Comparison of ENCODE assay signal across 20 mouse cellular contexts in genomic region chr13:37832481-37832880, GRCm38 (mm10). TPM values are rescaled to one million over a fixed set of nuclear protein-coding genes. Genes with fewer than 3 reads are reported as not detected.
A peak's percentile ranks its signal among the peaks of the same experiment; 100 is the strongest.
DNase-seq lines count a peak whose midpoint lies in the region; ATAC-seq and TF ChIP-seq lines count a peak whose summit lies in the region.
"Had no signal": no experiment of that assay in that cellular context is flagged by ENCODE, and none has a peak within 500 bp of the region (broad histone marks: within the 10 kb centered on the region; RNA-seq: fewer than 3 reads in every experiment).

No protein-coding gene starts in this region.

- peak overlapping the region; percentile 96 for H3K4me2 ChIP-seq in CH12.LX (ENCODE audit: insufficient read depth, low read depth, poor library complexity, severe bottlenecking)
- no peak overlapping the region; the same call in 1 of the 2 replicates for H3K4me2 ChIP-seq in intestine, embryonic 15.5 days (replicated peaks)
- H3K4me2 ChIP-seq in liver, postnatal 0 days (ENCODE audit: low read depth, low read length) = no peak overlapping the region
- H3K4me2 ChIP-seq: hindbrain, embryonic 14.5 days; lung, embryonic 14.5 days had no signal

- no peak for TF ChIP-seq CTCF in CH12.LX (conservative IDR thresholded peaks at IDR 0.05 in 1 of 2, IDR thresholded peaks at IDR 0.05 in 1 of 2; ENCODE audit: low read depth in 2 of 2, low read length in 2 of 2)
- TF ChIP-seq CTCF in liver, postnatal 0 days (IDR thresholded peaks at IDR 0.05; ENCODE audit: low read depth) = no peak

- H3K4me1 ChIP-seq in CH12.LX (ENCODE audit: control insufficient read depth in 1 of 2, insufficient read depth in 2 of 2) = peaks cover 14 to 78% of the 10 kb centered on the region in 2 experiments
- peaks cover 33% of the 10 kb centered on the region for H3K4me1 ChIP-seq in intestine, embryonic 15.5 days (replicated peaks)
- H3K4me1 ChIP-seq in liver, postnatal 0 days (ENCODE audit: insufficient read depth) = peaks cover 58% of the 10 kb centered on the region

- ATAC-seq in intestine, embryonic 15.5 days = peak; percentile 44; the same call in 1 of the 2 replicates
- ATAC-seq in liver, postnatal 0 days = no peak
- ATAC-seq: forebrain, postnatal 0 days; Patski had no signal

- peaks cover 0 to 1% of the 10 kb centered on the region in 2 experiments for H3K36me3 ChIP-seq in CH12.LX (replicated peaks in 1 of 2; ENCODE audit: control insufficient read depth in 1 of 2, insufficient read depth in 1 of 2, low read length in 1 of 2)
- H3K36me3 ChIP-seq in intestine, embryonic 15.5 days = no peaks in the 10 kb centered on the region
- H3K36me3 ChIP-seq in liver, postnatal 0 days (replicated peaks; ENCODE audit: insufficient read depth, low read length) = no peaks in the 10 kb centered on the region; the same call in 1 of the 2 replicates
- H3K36me3 ChIP-seq: heart, embryonic 10.5 days; limb, embryonic 10.5 days had no signal

- H3K79me2 ChIP-seq in CH12.LX (replicated peaks; ENCODE audit: control insufficient read depth, extremely low read depth, insufficient read depth, poor library complexity, severe bottlenecking) = peaks cover 78% of the 10 kb centered on the region

- no peaks in the 10 kb centered on the region for H3K27me3 ChIP-seq in CH12.LX (replicated peaks)
- H3K27me3 ChIP-seq in intestine, embryonic 15.5 days (replicated peaks) = no peaks in the 10 kb centered on the region
- H3K27me3 ChIP-seq in liver, postnatal 0 days (ENCODE audit: insufficient read depth, low read length) = no peaks in the 10 kb centered on the region
- H3K27me3 ChIP-seq: Patski had no signal

- H3K9me3 ChIP-seq in CH12.LX (replicated peaks; ENCODE audit: low read length) = no peaks in the 10 kb centered on the region
- H3K9me3 ChIP-seq in intestine, embryonic 15.5 days = no peaks in the 10 kb centered on the region
- no peaks in the 10 kb centered on the region for H3K9me3 ChIP-seq in liver, postnatal 0 days (ENCODE audit: low read length)
- H3K9me3 ChIP-seq: heart, embryonic 10.5 days; limb, embryonic 10.5 days had no signal

- H3K9ac ChIP-seq in CH12.LX (ENCODE audit: insufficient read depth, low read depth) = peak overlapping the region; percentile 66
- no peak overlapping the region for H3K9ac ChIP-seq in intestine, embryonic 15.5 days
- peak overlapping the region; percentile 32 for H3K9ac ChIP-seq in liver, postnatal 0 days (replicated peaks)
- H3K9ac ChIP-seq: forebrain, postnatal 0 days; hindbrain, embryonic 14.5 days; lung, embryonic 14.5 days had no signal

- peak overlapping the region; percentile 79; the same call in 1 of the 2 replicates for H3K27ac ChIP-seq in CH12.LX (ENCODE audit: insufficient read depth, low read depth)
- peak overlapping the region; percentile 29; the same call in 1 of the 2 replicates for H3K27ac ChIP-seq in intestine, embryonic 15.5 days
- H3K27ac ChIP-seq in liver, postnatal 0 days (ENCODE audit: low read depth) = peak overlapping the region; percentile 79
- H3K27ac ChIP-seq: hindbrain, embryonic 14.5 days had no signal

- in situ Hi-C loops in CH12.LX (cut with MboI; ENCODE audit: low pct_ligation_motif_present, low pct_unique_long_range_greater_than_20kb, low sequenced_read_pairs) = no loop called here

- TF ChIP-seq EP300 in CH12.LX (IDR thresholded peaks at IDR 0.05; ENCODE audit: low read length) = peak; percentile 38; the same call in 1 of the 2 replicates
- TF ChIP-seq EP300 in liver, postnatal 0 days (IDR thresholded peaks at IDR 0.05; ENCODE audit: low read depth) = no peak

- dilution Hi-C loops in CH12.LX (cut with MboI; ENCODE audit: extremely low pct_ligation_motif_present, extremely low pct_unique_long_range_greater_than_20kb, low sequenced_read_pairs) = no loop called here

- H3K4me3 ChIP-seq in CH12.LX (replicated peaks in 1 of 3; ENCODE audit: low read depth in 2 of 3, low read length in 2 of 3, poor library complexity in 1 of 3) = no peak overlapping the region
- no peak overlapping the region for H3K4me3 ChIP-seq in intestine, embryonic 15.5 days (replicated peaks)
- H3K4me3 ChIP-seq in liver, postnatal 0 days (ENCODE audit: low read depth, low read length) = no peak overlapping the region
- H3K4me3 ChIP-seq: erythroblast, embryonic 14.5 days; heart, embryonic 10.5 days; limb, embryonic 10.5 days had no signal

- 36% methylated on average over 5 of the region's 5 CpGs for WGBS in intestine, embryonic 15.5 days
- 31% methylated on average over 5 of the region's 5 CpGs for WGBS in liver, postnatal 0 days (ENCODE audit: insufficient replicate concordance)

- peak; percentile 39 for DNase-seq in kidney, adult 9 months
- no peak for DNase-seq in kidney, adult 18-20 months
- DNase-seq in CH12.LX (ENCODE audit: extremely low read depth) = peak; percentile 57
- no peak for DNase-seq in liver, postnatal 0 days
- DNase-seq in urinary bladder, postnatal 4 days (ENCODE audit: low spot score in 2 of 2) = no peak
- no peak for DNase-seq in right cerebral cortex, postnatal 36 days (ENCODE audit: low spot score in 2 of 2)
- no peak for DNase-seq in spleen, adult 18-20 months
- DNase-seq: adrenal gland, postnatal 25 days; cerebellum, adult 8-10 months; forebrain, postnatal 0 days; gastrocnemius, postnatal 14 days; heart, postnatal 10 days; lung, embryonic 14.5 days; right cerebral cortex, adult 18-20 months had no signal

- TF ChIP-seq RAD21 in CH12.LX (IDR thresholded peaks at IDR 0.05; ENCODE audit: low read depth, low read length) = no peak; the same call in 1 of the 2 replicates

- TF ChIP-seq POLR2A in CH12.LX (IDR thresholded peaks at IDR 0.05; ENCODE audit: low read depth, low read length) = 0 out of 2 replicates have a peak, but pooled peaks have one; percentile 24

TF ChIP-seq in CH12.LX, 34 proteins besides CTCF, POLR2A, EP300 and RAD21:
- TF ChIP-seq MAZ (IDR thresholded peaks at IDR 0.05; ENCODE audit: low read depth, low read length) (no peak), IRF4 (IDR thresholded peaks at IDR 0.05; ENCODE audit: low read depth, low read length) (peak; percentile 19; the same call in 1 of the 2 replicates), MEF2A (IDR thresholded peaks at IDR 0.05; ENCODE audit: borderline replicate concordance, low read depth, low read length) (peak; percentile 56; the same call in 1 of the 2 replicates), MYC (IDR thresholded peaks at IDR 0.05; ENCODE audit: low read depth, low read length) (0 out of 2 replicates have a peak, but pooled peaks have one; percentile 12), ZNF384 (IDR thresholded peaks at IDR 0.05; ENCODE audit: low read depth, low read length) (0 out of 2 replicates have a peak, but pooled peaks have one; percentile 38), ZC3H11A (IDR thresholded peaks at IDR 0.05; ENCODE audit: low read depth, low read length) (no peak), ETS1 (conservative IDR thresholded peaks at IDR 0.05; ENCODE audit: low read depth, low read length) (peak; percentile 29; the same call in 1 of the 2 replicates), SMC3 (IDR thresholded peaks at IDR 0.05; ENCODE audit: low read depth, low read length) (peak; percentile 24)

RNA-seq across cellular contexts. Expression of gene Rreb1, which starts 54.3 kb away (rescaled TPM):
- total RNA-seq in CH12.LX (2012; rRNA removed) (5.3 TPM in 2 replicates), CH12.LX (2014; rRNA removed) (1.0 and 1.4 TPM in 2 replicates)
- 7.4 and 10.2 TPM in 2 replicates for polyA plus RNA-seq in CH12.LX (2012; ENCODE audit: insufficient read length, low read depth)
- 16.1 and 16.5 TPM in 2 replicates for polyA plus RNA-seq in intestine, embryonic 15.5 days (2015; fragmentation: Nextera tagmentation; extraction: Ambion mirVana)
- 3.8 and 4.4 TPM in 2 replicates for polyA plus RNA-seq in liver, postnatal 0 days (2015; fragmentation: Nextera tagmentation; extraction: Ambion mirVana)

Comparison
In these comparisons a context has a peak if more than half of its experiments do, and no peak if none do; other contexts are left out.
1. DNase-seq: peak in kidney, adult 9 months (single experiment) and CH12.LX (single experiment); none in kidney, adult 18-20 months (single experiment), liver, postnatal 0 days (single experiment), urinary bladder, postnatal 4 days (0 of 2), right cerebral cortex, postnatal 36 days (0 of 2) and spleen, adult 18-20 months (0 of 2).
2. H3K27ac ChIP-seq: peak in every context shown above with its lines; median percentile 79 in CH12.LX; 79 in liver, postnatal 0 days; 29 in intestine, embryonic 15.5 days.